Mouse (Mus musculus): ENCODE data around the gene Dyrk1a. TPM values are rescaled to one million over a fixed set of nuclear protein-coding genes. Genes with fewer than 3 reads are reported as not detected.

Gene Dyrk1a
- polyA plus RNA-seq, 1 experiment from 2014 or later = 10.7 TPM

DNA sequence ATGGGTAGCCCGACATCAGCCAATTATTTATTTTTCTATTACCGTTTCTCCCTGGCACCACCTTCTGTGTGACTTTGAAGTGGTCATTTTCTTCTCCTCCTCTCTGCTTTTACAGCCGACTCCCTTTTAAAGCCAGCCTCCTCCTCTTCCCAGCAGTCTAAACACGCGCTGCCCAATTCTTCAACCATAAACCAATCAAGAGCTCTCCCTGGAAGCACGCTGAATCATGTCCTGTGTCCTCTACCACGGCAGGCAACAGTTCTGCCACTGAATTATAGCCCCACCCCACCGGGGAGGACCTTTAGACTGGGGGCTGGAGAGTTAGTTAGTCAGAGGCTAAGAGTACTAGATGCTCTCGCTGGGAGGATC, 32.7 kb upstream of the Dyrk1a start:
- H3K27me3 ChIP-seq = no peaks in the 10 kb centered on the region
- no peak overlapping the region for H3K27ac ChIP-seq
- no peaks in the 10 kb centered on the region for H3K4me1 ChIP-seq (replicated peaks)
- H3K4me2 ChIP-seq = no peak overlapping the region
- no peaks in the 10 kb centered on the region for H3K9me3 ChIP-seq
- ATAC-seq (ENCODE audit: low FRiP score) = no peak
- H3K36me3 ChIP-seq = no peaks in the 10 kb centered on the region
- H3K9ac ChIP-seq = no peak overlapping the region
- 65% methylated on average over 9 of the region's 9 CpGs for WGBS
- H3K4me3 ChIP-seq = no peak overlapping the region

- H3K9me3 ChIP-seq = no peaks in the 10 kb centered on the region
- no peak overlapping the region for H3K4me2 ChIP-seq
- no peaks in the 10 kb centered on the region for H3K36me3 ChIP-seq
- H3K9ac ChIP-seq = no peak overlapping the region
- H3K27ac ChIP-seq = no peak overlapping the region
- WGBS = 97% methylated on average over 9 of the region's 9 CpGs
- ATAC-seq (ENCODE audit: low FRiP score) = no peak
- H3K4me1 ChIP-seq (replicated peaks) = no peaks in the 10 kb centered on the region
- H3K27me3 ChIP-seq = no peaks in the 10 kb centered on the region
- no peak overlapping the region for H3K4me3 ChIP-seq
Observed at GRCm38 (mm10) chr16:94540140-94540539, 29.7 kb upstream of the Dyrk1a start.

DNA sequence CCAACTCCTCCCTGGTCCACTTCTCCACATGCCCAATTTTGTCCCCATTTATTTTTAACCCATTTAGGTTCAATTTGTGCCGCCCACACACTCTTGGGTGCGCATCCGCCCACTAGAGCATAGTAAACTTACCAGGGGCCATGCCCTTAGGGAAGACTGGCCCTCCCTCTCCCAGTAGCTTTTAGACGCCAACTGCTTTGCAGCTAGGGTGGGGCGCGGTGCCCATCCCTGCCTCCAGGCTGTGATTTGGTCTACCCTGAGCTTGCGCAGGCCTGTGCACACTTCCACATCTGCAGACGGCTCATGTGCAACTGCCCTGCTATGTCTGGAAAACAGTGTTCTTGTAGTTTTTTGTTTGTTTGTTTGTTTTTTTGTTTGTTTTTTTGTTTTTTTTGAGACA, 26.9 kb upstream of the Dyrk1a start:
- Histone ChIP-seq H3K4me3 (no peak overlapping the region), H3K9ac (no peak overlapping the region), H3K36me3 (no peaks in the 10 kb centered on the region), H3K27ac (no peak overlapping the region), H3K4me2 (no peak overlapping the region), H3K9me3 (no peaks in the 10 kb centered on the region), H3K27me3 (no peaks in the 10 kb centered on the region), H3K4me1 (replicated peaks) (no peaks in the 10 kb centered on the region)
- WGBS = 88% methylated on average over 8 of the region's 8 CpGs
- no peak for ATAC-seq (ENCODE audit: low FRiP score)

GRCm38 (mm10) chr16:94544540-94545105, 25.2 kb upstream of the Dyrk1a start:
- Histone ChIP-seq H3K36me3 (no peaks in the 10 kb centered on the region), H3K27ac (no peak overlapping the region), H3K9me3 (no peaks in the 10 kb centered on the region), H3K4me3 (no peak overlapping the region), H3K27me3 (no peaks in the 10 kb centered on the region), H3K9ac (no peak overlapping the region), H3K4me1 (replicated peaks) (no peaks in the 10 kb centered on the region), H3K4me2 (no peak overlapping the region)
- 53% methylated on average over 11 of the region's 11 CpGs for WGBS
- ATAC-seq (ENCODE audit: low FRiP score) = no peak

GRCm38 (mm10) chr16:94545781-94546562, 23.8 kb upstream of the Dyrk1a start:
- H3K27me3 ChIP-seq = no peaks in the 10 kb centered on the region
- ATAC-seq (ENCODE audit: low FRiP score) = no peak
- 49% methylated on average over 8 of the region's 8 CpGs for WGBS

GRCm38 (mm10) chr16:94549813-94550212, 20.0 kb upstream of the Dyrk1a start:
- whole genome bisulfite sequencing = 73% methylated on average over 10 of the region's 10 CpGs
- H3K9me3 ChIP-seq = no peaks in the 10 kb centered on the region
- H3K27ac ChIP-seq = no peak overlapping the region
- H3K36me3 ChIP-seq = no peaks in the 10 kb centered on the region
- no peak overlapping the region for H3K4me2 ChIP-seq
- H3K4me3 ChIP-seq = no peak overlapping the region
- H3K4me1 ChIP-seq (replicated peaks) = no peaks in the 10 kb centered on the region
- no peak overlapping the region for H3K9ac ChIP-seq
- no peaks in the 10 kb centered on the region for H3K27me3 ChIP-seq
- ATAC-seq (ENCODE audit: low FRiP score) = no peak

More at GRCm38 (mm10) chr16:94545781-94546562, 23.8 kb upstream of the Dyrk1a start:
- Histone ChIP-seq H3K4me2 (no peak overlapping the region), H3K4me1 (replicated peaks) (no peaks in the 10 kb centered on the region), H3K4me3 (no peak overlapping the region), H3K9ac (no peak overlapping the region), H3K36me3 (no peaks in the 10 kb centered on the region), H3K27ac (no peak overlapping the region), H3K9me3 (no peaks in the 10 kb centered on the region)

- no peaks in the 10 kb centered on the region for H3K27me3 ChIP-seq
- H3K4me1 ChIP-seq (replicated peaks) = no peaks in the 10 kb centered on the region
- no peaks in the 10 kb centered on the region for H3K9me3 ChIP-seq
- no peak overlapping the region for H3K9ac ChIP-seq
- H3K4me3 ChIP-seq = no peak overlapping the region
- H3K27ac ChIP-seq = no peak overlapping the region
- H3K36me3 ChIP-seq = no peaks in the 10 kb centered on the region
- no peak overlapping the region for H3K4me2 ChIP-seq
- no peak for ATAC-seq (ENCODE audit: low FRiP score)
Observed at GRCm38 (mm10) chr16:94551934-94552333, 17.9 kb upstream of the Dyrk1a start.

DNA sequence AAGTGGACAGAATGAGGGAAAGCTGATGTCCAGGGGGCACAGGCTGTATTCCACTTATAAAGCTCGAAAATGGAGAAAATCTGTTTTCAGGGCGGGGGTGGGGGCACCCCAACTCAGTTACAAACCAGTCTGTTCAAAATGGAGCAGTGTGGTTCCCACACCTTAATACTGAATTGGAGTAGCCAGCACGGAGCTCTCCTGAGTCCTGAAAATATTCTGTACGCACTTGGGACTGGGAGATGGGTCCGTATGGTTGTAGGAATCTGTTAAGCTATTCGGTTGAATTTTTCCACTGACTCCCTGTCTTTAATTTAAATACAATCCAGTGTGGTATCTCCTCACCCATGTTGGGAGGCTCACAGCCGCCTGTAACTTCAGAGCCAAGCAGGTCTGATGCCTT, 14.5 kb upstream of the Dyrk1a start:
- WGBS = 92% methylated on average over 7 of the region's 7 CpGs
- H3K4me2 ChIP-seq = no peak overlapping the region
- ATAC-seq (ENCODE audit: low FRiP score) = no peak

GRCm38 (mm10) chr16:94556228-94556627, 13.6 kb upstream of the Dyrk1a start:
- H3K27ac ChIP-seq = no peak overlapping the region
- H3K9ac ChIP-seq = no peak overlapping the region
- no peak for ATAC-seq (ENCODE audit: low FRiP score)
- H3K27me3 ChIP-seq = no peaks in the 10 kb centered on the region
- no peak overlapping the region for H3K4me2 ChIP-seq
- H3K4me1 ChIP-seq (replicated peaks) = no peaks in the 10 kb centered on the region
- no peaks in the 10 kb centered on the region for H3K36me3 ChIP-seq
- WGBS = 81% methylated on average over 5 of the region's 5 CpGs
- H3K9me3 ChIP-seq = no peaks in the 10 kb centered on the region
- H3K4me3 ChIP-seq = no peak overlapping the region

More for the DNA sequence above, 14.5 kb upstream of the Dyrk1a start:
- Histone ChIP-seq H3K4me3 (no peak overlapping the region), H3K9me3 (no peaks in the 10 kb centered on the region), H3K27me3 (no peaks in the 10 kb centered on the region), H3K4me1 (replicated peaks) (no peaks in the 10 kb centered on the region), H3K9ac (no peak overlapping the region), H3K27ac (no peak overlapping the region), H3K36me3 (no peaks in the 10 kb centered on the region)

DNA sequence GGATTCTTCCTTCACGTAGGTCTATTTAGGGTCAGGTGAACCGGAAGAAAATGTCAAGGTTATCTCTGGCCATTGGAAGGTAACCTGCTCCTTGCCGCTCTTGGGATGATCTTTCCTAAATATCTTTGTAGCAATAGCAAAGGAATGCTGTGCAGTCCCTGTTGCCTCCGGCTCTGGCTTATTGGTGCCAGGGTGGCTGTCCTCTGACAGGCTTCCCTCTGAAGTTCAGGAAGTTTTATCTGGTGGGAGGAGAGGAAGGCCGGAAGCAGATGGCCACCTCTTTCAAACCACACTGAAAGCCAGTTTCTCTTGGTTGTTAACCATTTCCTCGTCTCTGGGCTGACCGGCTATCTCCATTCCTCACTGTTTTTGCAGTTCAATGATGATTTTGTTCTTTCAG, 10.5 kb upstream of the Dyrk1a start:
- Histone ChIP-seq H3K36me3 (no peaks in the 10 kb centered on the region), H3K27me3 (no peaks in the 10 kb centered on the region), H3K27ac (no peak overlapping the region), H3K9ac (no peak overlapping the region), H3K4me3 (no peak overlapping the region), H3K4me2 (no peak overlapping the region), H3K9me3 (no peaks in the 10 kb centered on the region), H3K4me1 (replicated peaks) (no peaks in the 10 kb centered on the region)
- ATAC-seq (ENCODE audit: low FRiP score) = no peak
- WGBS = 77% methylated on average over 7 of the region's 7 CpGs

DNA sequence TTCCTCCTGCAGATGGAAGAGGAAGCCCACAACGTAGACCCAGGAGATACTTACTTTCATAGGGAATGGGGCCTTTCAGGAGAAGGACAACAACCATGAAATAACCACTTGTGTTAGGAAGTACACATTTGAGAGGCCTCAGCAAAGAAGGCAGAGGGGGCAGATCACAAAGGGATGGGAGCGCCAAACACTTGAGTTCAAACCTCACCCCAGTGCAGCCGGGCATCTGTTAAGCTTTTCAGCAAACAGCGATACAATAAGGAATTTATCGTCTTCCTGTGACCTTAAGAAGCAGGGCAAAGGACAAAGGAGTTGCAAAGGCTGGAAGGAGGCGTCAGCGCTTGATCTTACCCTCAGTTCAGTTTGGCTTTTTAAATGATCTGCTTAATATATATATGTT, 10.0 kb upstream of the Dyrk1a start:
- H3K27ac ChIP-seq = no peak overlapping the region
- H3K4me3 ChIP-seq = no peak overlapping the region
- no peaks in the 10 kb centered on the region for H3K36me3 ChIP-seq
- ATAC-seq (ENCODE audit: low FRiP score) = no peak
- no peaks in the 10 kb centered on the region for H3K4me1 ChIP-seq (replicated peaks)
- no peaks in the 10 kb centered on the region for H3K27me3 ChIP-seq
- no peak overlapping the region for H3K9ac ChIP-seq
- H3K4me2 ChIP-seq = no peak overlapping the region
- WGBS = 69% methylated on average over 7 of the region's 7 CpGs
- no peaks in the 10 kb centered on the region for H3K9me3 ChIP-seq

GRCm38 (mm10) chr16:94560618-94561017, 9.2 kb upstream of the Dyrk1a start:
- Histone ChIP-seq H3K4me3 (no peak overlapping the region), H3K36me3 (no peaks in the 10 kb centered on the region), H3K27ac (no peak overlapping the region), H3K27me3 (no peaks in the 10 kb centered on the region), H3K4me2 (no peak overlapping the region), H3K4me1 (replicated peaks) (no peaks in the 10 kb centered on the region), H3K9me3 (no peaks in the 10 kb centered on the region), H3K9ac (no peak overlapping the region)
- ATAC-seq (ENCODE audit: low FRiP score) = no peak
- WGBS = 86% methylated on average over 5 of the region's 5 CpGs

DNA sequence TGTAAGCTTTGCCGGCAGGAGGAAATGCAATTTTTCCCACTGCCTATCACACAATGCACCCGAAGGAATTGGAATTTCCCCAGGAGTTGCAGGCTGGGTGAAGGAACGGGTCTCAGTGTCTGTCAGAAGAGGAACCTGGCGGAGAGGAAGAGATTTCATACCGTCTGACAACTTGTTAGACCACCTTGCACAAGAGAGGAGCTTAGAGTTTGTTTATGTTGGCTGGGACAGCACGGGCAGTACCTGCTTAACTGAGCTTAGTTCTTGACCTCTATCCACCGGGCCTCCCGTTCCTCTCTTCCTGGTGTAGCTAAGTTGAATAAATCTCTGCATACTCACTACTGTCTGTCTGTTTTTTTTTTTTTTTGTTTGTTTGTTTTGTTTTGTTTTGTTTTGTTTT, 3.7 kb upstream of the Dyrk1a start:
- no peak for ATAC-seq (ENCODE audit: low FRiP score)
- Histone ChIP-seq H3K36me3 (no peaks in the 10 kb centered on the region), H3K4me2 (no peak overlapping the region), H3K27ac (no peak overlapping the region), H3K4me3 (no peak overlapping the region), H3K27me3 (no peaks in the 10 kb centered on the region), H3K9ac (no peak overlapping the region; the same call in 1 of the 2 replicates), H3K4me1 (replicated peaks) (peaks cover 8% of the 10 kb centered on the region; the same call in 1 of the 2 replicates), H3K9me3 (no peaks in the 10 kb centered on the region)
- WGBS = 78% methylated on average over 8 of the region's 8 CpGs

Data from hindbrain, embryonic 13.5 days (tissue).